Mouse (Mus musculus) liver, embryonic 14.5 days (tissue): ENCODE data around the gene Gnb5.

ENCODE experiments used
- CTCF ChIP-seq: IDR thresholded peaks from 2 replicates; pipeline ENCODE4 v1.5.1; 2016; ENCODE audit warnings: antibody characterized with exemption, low read depth, control low read depth
- EP300 ChIP-seq: IDR thresholded peaks from 2 replicates; pipeline ENCODE4 v1.6.1; 2016; ENCODE audit warnings: antibody characterized with exemption, low read depth

GRCm38 (mm10) chr9:75347458-75347857, 41.4 kb downstream of the Gnb5 start, which contains the start of gene Bcl2l10:
- TF ChIP-seq CTCF (no peak), EP300 (no peak)
